Mouse (Mus musculus): ENCODE results near the gene Gm10563. TPM values are rescaled to one million over a fixed set of nuclear protein-coding genes. Genes with fewer than 3 reads are reported as not detected.
"Not testable (repeated sequence)": the region's sequence is repeated elsewhere in the genome, so short reads cannot be mapped to it uniquely, and the experiment has no call there.

The Gm10563 gene
- not detected in 2 replicates for polyA plus RNA-seq (2012)

DNA sequence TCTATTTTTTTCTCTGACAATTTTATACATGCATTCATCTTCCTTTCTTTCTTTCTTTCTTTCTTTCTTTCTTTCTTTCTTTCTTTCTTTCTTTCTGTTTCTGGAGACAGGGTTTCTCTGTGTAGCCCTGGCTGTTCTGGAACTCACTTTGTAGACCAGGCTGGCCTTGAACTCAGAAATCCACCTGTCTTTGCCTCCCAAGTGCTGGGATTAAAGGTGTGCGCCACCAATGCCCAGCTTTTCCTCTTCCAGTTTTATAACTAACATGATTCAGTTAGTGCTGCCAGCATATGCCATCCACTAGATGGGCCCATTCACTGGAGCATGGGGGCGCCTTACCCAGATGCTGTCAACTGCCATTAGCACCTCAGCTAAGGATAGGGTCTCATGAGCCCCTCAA, at the start of gene Gm10563:
Gene Gm10563, minus strand, starts transcription at position 101 of the 400 bp plus-strand sequence.
- not testable (repeated sequence) for TF ChIP-seq GATA1 (IDR thresholded peaks at IDR 0.05; ENCODE audit: low read length)

DNA sequence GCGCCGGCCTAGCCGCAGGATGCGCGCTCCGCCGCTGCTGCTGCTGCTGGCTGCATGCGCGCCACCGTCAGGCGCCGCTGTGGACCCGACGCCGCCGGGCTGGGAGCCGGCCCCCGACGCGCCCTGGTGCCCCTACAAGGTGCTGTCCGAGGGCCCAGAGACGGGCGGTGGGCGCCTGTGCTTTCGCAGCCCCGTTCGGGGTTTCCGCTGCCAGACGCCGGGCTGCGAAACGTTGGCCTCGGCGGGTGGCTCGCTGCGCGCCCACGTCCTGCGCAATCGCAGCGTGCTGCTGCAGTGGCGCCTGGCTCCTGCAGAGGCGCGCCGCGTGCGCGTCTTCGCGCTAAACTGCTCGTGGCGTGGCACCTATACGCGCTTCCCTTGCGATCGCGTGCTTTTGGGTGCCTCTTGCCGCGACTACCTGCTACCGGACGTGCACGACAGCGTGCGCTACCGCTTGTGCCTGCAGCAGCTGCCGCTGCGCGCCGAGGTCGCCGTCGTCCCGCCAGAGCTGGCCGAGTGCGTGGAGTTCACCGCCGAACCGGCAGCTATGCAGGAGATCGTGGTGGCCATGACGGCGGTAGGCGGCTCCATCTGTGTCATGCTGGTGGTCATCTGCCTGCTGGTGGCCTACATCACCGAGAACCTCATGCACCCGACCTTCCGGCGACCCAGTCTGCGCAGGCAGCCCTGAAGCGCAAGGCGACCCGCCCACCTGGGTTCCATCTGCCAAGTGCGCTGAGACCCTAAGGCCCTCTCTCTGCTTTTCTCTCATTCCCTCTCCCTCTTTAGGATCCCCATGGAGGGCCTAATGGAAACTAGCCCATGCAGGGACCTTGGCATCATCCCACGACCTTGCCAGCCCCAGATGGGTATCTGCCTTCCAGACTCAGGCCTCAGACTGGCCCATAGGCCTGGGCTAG, 49.5 kb upstream of the Gm10563 start:
- TF ChIP-seq GATA1 (IDR thresholded peaks at IDR 0.05; ENCODE audit: low read length), result no peak

DNA sequence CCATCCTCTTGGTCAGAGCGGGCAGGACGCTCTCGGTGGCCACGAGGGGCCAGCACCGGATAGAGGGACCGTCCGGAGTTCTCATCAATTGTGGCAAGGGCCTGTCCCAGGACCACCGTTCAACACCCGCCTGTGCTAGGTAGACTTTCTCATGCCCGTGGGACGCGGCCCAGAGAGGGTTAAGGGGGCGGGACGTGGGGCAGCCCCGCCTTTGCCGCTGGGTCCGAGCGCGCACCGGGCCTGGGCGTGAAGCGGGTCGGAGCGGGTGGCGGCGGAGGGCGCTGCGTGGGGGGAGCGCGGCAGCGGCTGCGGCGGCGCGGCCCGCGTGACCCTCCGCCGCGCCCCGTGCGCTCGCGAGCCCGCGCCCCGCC, 48.9 kb upstream of the Gm10563 start, which contains the start of gene Fndc10:
Gene Fndc10, plus strand, starts transcription at position 232 of the 371 bp plus-strand sequence.
- no peak for TF ChIP-seq GATA1 (IDR thresholded peaks at IDR 0.05; ENCODE audit: low read length)

DNA sequence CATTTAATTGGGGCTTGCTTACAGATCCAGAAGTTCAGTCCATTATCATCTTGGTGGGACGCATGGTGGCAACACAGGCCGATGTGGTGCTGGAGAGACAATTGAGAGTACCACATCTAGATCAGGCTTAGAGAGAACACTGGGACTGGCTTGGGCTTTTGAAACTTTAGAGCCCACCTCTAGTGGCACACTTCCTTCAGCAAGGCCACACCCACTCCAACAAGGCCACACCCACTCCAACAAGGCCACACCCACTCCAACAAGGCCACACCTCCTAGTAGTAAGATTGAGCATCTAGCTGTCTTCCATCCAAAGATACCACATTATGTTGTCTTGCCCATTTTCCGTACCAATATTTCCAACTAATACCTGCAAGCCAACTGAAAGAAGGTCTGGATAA, 47.2 kb upstream of the Gm10563 start:
- no peak for TF ChIP-seq GATA1 (IDR thresholded peaks at IDR 0.05; ENCODE audit: low read length)

DNA sequence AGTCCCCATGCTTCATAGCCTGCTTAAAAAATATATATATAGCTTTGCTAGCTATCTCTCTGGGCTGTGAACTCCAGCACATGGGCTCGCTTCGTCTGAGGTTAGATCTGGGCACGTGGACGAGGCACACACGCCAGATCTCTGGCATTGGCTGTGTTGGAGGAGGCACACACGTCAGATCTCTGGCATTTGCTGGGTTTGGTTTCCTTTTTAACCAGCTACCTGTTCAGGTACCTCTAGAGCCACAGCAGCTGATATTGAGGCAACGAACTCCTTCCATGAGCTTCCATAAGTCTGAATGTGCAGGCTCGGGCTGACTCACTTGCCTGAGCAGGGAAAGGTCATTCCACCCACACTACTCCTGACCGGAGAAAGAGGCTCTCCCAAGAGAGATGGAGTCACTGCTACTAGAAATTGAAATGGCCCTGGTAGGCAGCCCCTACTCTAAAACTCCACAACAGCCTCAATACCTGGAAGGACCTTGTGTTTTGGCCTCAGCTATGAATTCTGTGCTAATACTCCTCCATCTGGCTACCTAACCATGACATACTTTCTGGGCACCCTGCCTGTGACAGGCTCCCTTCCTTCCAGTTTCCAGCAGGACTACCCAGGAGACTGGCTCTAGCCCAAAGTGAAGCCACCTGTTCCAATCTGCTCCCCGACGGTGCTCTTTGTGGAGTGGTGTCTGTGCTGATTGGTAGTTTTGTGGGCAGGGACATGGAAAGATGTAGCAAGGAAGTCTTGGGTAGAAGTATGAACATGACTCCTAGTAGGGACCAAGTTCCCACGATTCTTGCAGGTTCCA, 45.6 kb upstream of the Gm10563 start:
- TF ChIP-seq GATA1 (IDR thresholded peaks at IDR 0.05; ENCODE audit: low read length), result no peak

DNA sequence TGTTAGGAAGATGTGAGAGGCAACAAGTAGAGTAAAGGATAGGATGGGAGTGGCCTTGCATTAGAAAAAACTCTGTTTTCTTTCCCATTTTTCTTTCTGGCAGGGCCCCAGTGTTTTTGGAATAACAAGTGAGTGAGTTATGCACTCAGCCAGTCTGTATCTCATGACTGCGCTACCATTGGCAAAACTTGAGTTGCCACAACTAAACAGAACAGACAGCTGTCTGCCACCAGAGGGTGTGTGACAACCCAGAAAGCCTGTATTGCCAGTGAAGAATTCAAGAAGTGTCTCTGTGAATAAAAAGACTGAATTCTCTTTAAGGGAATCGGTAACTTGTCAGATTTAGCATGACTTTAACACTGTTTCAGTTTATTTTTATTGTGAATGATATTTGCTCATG, 30.8 kb upstream of the Gm10563 start:
- no peak for TF ChIP-seq GATA1 (IDR thresholded peaks at IDR 0.05; ENCODE audit: low read length)

DNA sequence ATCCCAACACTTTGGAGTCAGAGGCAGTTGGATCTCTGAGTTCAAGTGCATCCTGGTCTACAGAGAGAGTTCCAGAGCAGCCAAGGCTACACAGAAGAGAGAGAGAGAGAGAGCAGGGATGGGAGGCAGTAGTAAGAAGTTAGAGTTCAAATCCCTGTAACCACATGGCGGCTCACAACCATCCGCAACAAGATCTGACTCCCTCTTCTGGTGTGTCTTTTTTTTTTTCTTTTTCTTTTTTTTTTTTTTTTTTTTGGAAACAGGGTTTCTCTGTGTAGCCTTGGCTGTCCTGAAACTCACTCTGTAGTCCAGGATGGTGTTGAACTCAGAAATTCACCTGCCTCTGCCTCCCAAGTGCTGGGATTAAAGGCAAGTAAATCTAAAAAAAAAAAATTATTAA, 26.9 kb upstream of the Gm10563 start:
- TF ChIP-seq GATA1 (IDR thresholded peaks at IDR 0.05; ENCODE audit: low read length), result no peak

DNA sequence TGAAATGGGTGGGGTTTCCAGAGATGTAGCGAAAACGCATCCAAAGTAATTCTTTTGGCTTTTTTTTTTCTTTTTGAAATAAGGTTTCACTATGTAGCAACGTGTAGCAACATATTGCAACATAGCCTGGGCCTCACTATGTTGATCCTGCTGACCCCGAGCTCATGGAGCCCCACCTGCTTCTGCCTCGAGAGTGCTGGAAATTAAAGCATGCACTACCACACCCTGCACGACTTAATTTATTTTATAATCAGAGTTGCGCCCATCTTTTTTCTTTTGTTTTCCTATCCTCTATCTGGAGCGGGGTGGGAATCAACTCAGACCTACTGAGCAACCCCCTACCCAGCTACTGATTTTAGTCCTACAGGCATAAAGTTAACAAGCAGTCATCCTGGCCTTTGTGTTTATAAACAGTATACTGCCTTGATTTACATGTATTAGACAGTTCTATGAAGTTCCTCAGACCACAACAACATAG, 24.4 kb upstream of the Gm10563 start:
- no peak for TF ChIP-seq GATA1 (IDR thresholded peaks at IDR 0.05; ENCODE audit: low read length)

DNA sequence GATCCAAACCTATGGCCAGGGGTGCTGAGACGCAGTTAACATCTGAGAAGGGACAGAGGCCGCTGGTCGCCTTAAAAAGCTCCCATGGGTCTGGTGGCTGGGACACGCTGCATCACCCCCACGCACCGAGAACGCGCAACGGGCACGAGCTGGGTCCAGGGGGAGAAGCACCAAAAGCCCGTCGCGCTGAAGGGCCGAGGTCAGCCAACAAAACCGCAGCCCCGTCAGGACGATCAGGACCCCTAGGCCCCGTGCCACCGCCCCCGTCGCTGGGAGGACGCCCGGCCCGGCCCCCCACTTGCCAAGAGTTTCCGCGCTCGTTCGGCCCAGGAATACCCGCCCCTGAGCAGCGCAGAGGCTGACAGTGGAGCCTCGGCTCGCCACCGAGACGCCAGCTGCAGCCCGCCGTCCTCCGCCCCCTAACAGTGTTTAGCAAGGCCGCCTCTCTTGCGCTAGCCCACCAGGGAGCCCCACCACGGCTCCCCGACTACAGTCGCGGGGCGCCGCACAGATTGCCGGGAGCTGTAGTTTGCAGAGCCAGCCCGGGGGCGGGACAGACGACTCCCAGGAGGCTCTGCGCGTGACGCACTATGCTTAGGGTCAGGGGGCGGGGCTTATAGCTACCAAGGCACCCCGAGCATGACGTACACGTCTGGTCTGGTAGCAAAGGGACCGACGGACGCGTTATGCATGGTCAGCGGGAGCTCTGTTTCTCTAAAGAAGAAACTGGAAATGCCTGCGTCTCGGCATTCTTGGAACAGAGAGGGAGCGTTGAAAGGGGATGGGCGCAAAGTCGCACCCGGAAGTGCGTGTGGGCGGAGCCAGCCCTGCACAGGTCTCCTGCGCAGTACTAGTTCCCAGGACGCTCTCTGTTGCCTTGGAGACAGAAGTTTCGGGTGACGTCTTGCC, 23.7 kb upstream of the Gm10563 start, which contains the start of gene Mib2:
Gene Mib2, minus strand, starts transcription at position 510 of the 909 bp plus-strand sequence.
- no peak for TF ChIP-seq GATA1 (IDR thresholded peaks at IDR 0.05; ENCODE audit: low read length)

DNA sequence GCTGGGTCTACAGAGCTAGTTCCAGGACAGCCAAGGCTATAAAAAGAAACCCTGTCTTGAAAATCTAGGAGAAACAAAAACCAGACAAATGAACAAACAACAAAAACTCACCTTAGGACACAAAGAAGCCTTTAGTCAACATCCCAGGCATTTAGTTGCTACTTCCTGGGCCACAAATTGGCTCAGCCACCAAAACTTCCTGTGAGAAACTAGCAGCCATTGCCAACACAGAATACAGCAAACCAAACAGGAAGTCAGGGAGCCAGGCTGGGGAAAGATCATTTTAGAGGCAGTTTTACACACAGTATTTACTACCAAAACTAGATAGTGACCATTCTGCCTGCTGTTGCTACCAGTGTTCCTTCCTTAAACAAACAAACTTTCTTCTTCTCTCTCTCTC, 21.7 kb upstream of the Gm10563 start:
- no peak for TF ChIP-seq GATA1 (IDR thresholded peaks at IDR 0.05; ENCODE audit: low read length)

DNA sequence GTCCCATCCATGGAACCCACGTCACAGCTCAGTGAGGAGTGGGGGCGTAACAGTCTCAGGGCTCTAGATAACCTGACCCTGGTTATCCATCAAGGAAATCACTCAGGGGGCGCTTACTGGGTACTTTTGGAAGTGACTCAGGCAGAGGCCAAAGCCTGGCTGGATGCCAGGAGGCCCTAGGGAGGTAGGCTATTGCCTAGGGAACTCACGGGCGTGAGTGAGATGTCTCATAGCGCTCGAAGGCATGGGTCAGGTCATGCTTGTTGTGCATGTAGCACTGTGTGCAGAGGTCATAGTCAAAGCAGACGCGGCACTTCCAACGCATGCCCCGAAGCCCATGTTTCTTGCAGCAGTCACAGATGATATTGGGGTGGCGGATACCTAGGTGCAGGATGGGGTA, 15.4 kb upstream of the Gm10563 start:
- no peak for TF ChIP-seq GATA1 (IDR thresholded peaks at IDR 0.05; ENCODE audit: low read length)

DNA sequence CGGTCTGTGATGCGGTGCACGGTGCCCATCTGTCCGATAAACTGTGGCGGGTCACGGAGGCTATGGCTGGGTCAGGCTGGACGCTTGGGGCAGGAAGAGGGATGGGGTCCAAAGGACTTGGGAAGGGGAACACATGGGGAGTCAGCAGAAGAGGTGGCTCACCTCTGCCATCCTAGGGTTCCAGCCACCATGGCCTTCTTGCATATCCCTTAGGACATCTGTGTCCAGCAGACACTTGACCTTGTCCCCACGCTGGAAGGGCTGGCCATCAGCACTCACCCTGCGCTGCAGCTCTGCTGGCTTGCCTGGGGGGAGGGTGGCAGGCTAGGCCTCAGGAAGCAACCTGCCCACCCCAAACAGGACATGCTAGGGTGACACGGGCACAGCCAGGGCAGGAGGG, 13.8 kb upstream of the Gm10563 start:
- no peak for TF ChIP-seq GATA1 (IDR thresholded peaks at IDR 0.05; ENCODE audit: low read length)

DNA sequence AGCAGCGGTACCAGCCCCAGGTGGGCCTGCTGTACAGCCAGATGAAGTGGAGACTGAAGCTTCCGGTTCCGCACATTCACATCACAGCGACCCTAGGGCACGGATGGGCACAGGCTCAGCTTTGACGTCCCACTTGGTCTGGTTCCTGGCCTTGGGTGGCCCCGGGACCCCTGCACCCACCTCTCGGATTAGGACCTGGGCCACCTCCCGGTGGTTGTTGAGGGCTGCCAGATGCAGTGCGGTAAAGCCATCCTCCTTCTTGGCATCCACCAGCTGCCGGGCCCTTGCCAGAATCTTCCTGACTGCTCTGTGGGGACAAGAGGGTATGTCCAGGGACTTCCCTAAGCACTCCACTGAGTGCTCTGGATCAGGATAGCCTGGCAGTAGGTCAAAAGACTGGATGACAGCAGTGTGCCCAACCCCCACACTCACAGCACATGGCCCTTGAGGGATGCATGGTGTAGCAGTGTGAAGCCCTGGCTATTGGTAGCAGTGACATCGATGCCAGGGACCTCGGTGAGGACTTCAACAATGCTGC, 11.1 kb upstream of the Gm10563 start:
- no peak for TF ChIP-seq GATA1 (IDR thresholded peaks at IDR 0.05; ENCODE audit: low read length)

DNA sequence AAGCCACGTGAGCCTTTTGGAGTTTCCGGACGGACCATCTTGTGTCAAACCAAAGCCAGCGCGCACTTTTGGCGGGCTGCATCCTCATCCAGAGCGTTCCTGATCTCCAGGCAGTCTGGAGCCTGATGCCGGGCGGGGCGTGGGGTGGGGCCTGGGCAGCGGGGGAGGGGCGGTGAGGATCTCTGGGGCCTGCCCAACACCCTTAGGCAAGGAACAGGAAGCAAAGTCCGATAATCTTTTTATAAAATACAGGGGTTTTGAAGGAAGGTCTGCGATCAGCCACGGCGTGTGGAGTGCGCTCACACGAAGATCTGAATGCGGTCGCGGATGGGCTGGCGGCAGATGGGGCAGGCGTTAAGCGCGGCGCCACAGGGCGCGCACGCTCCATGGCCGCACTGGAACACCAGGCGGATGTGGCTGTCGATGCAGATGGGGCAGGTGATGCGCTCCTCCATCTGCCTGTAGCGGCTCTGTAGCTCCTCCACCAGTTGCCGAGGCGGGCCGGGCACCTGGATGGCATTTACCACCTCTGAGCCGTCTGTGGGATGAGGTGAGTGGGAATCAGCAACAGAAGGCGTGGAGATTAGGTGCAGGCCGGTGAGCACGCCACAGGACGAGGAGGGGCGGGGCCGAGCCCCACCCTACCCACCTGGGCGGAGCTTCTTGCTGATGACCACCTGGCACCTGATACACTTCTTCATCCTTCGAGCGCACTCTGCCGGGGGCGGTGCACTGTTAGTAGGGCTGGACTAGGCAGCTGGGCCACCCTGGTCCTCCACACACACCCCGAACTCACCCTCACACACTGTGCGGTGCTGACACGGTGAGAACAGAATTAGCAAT, 9.5 kb upstream of the Gm10563 start:
- no peak for TF ChIP-seq GATA1 (IDR thresholded peaks at IDR 0.05; ENCODE audit: low read length)

Measured in G1E-ER4 (cell line).